ENCODE assay signal across 10 mouse cellular contexts in genomic region chr14:25423721-25424443, GRCm38 (mm10).
"Had no signal": no experiment of that assay in that cellular context is flagged by ENCODE, and none has a peak within 500 bp of the region (broad histone marks: within the 10 kb centered on the region; RNA-seq: fewer than 3 reads in every experiment).

No protein-coding gene starts in this region.

- H3K9ac ChIP-seq: kidney, embryonic 15.5 days; limb, embryonic 12.5 days; lung, embryonic 15.5 days; midbrain, embryonic 13.5 days; neural tube, embryonic 15.5 days had no signal

- H3K4me2 ChIP-seq: kidney, embryonic 15.5 days; limb, embryonic 12.5 days; lung, embryonic 15.5 days; midbrain, embryonic 13.5 days; neural tube, embryonic 15.5 days had no signal

- H3K27me3 ChIP-seq: kidney, embryonic 15.5 days; limb, embryonic 12.5 days; lung, embryonic 15.5 days; midbrain, embryonic 13.5 days; neural tube, embryonic 15.5 days had no signal

- H3K27ac ChIP-seq: kidney, embryonic 15.5 days; limb, embryonic 12.5 days; lung, embryonic 15.5 days; midbrain, embryonic 13.5 days; neural tube, embryonic 15.5 days had no signal

- DNase-seq: kidney, adult 2 months; kidney, postnatal 14 days; right cerebral cortex, adult 18-20 months had no signal

- H3K36me3 ChIP-seq: kidney, embryonic 15.5 days; limb, embryonic 12.5 days; lung, embryonic 15.5 days; midbrain, embryonic 13.5 days; neural tube, embryonic 15.5 days had no signal

- ATAC-seq: intestine, embryonic 16.5 days; midbrain, embryonic 13.5 days had no signal

- H3K4me3 ChIP-seq: kidney, embryonic 15.5 days; limb, embryonic 12.5 days; lung, embryonic 15.5 days; midbrain, embryonic 13.5 days; myocyte; neural tube, embryonic 15.5 days had no signal

- H3K9me3 ChIP-seq: kidney, embryonic 15.5 days; limb, embryonic 12.5 days; lung, embryonic 15.5 days; midbrain, embryonic 13.5 days; neural tube, embryonic 15.5 days had no signal
